Mouse (Mus musculus) midbrain, embryonic 13.5 days (tissue): ENCODE data around the gene Rlf. TPM values are rescaled to one million over a fixed set of nuclear protein-coding genes. Genes with fewer than 3 reads are reported as not detected.

Experiments used
- ATAC-seq: fragments of 200-750 bp; cut with Nextera tagmentation; 2 replicates; pipeline ENCODE4 v1.8.0; 2017; ENCODE audit warnings: mild to moderate bottlenecking, moderate TSS enrichment, moderate library complexity
- H3K27ac ChIP-seq: fragments of 300-500 bp; sonication (generic); 2 replicates; pipeline ENCODE4 v1.5.1; 2015; ENCODE audit warnings: inconsistent platforms, mild to moderate bottlenecking, moderate library complexity
- H3K27me3 ChIP-seq: fragments of 300-500 bp; sonication (generic); 2 replicates; pipeline ENCODE4 v1.6.1; 2015; ENCODE audit warnings: mild to moderate bottlenecking, inconsistent platforms
- H3K36me3 ChIP-seq: fragments of 300-500 bp; sonication (generic); 2 replicates; pipeline ENCODE4 v1.6.1; 2015; ENCODE audit warnings: mild to moderate bottlenecking, inconsistent platforms
- H3K4me1 ChIP-seq: fragments of 300-500 bp; sonication (generic); replicated peaks from 2 replicates; pipeline ENCODE4 v1.6.1; 2015; ENCODE audit warnings: inconsistent platforms
- H3K4me2 ChIP-seq: fragments of 300-500 bp; sonication (generic); replicated peaks from 2 replicates; pipeline ENCODE4 v1.6.1; 2015; ENCODE audit warnings: moderate library complexity, mild to moderate bottlenecking, inconsistent platforms
- H3K4me3 ChIP-seq: fragments of 300-500 bp; sonication (generic); replicated peaks from 2 replicates; pipeline ENCODE4 v1.5.1; 2015; ENCODE audit warnings: mild to moderate bottlenecking, inconsistent platforms
- H3K9ac ChIP-seq: fragments of 300-500 bp; sonication (generic); replicated peaks from 2 replicates; pipeline ENCODE4 v1.6.1; 2015; ENCODE audit warnings: mild to moderate bottlenecking, inconsistent platforms
- H3K9me3 ChIP-seq: fragments of 300-500 bp; sonication (generic); 2 replicates; pipeline ENCODE4 v1.6.1; 2016; ENCODE audit warnings: mild to moderate bottlenecking, inconsistent platforms
- WGBS: fragments of 180-500 bp; shearing (Covaris S2); methylation state at CpG from one replicate; pipeline ENCODE4 v1.1.7; 2015; 5-methylcytosine and 5-hydroxymethylcytosine counted together
- polyA plus RNA-seq: library from polyadenylated mRNA; unstranded; fragments of >200 nt; fragmentation: Nextera tagmentation; extraction: Ambion mirVana; gene quantifications from 2 replicates; pipeline ENCODE4 v1.2.1, GENCODE M21; 2015

Rlf gene
- polyA plus RNA-seq, 1 experiment from 2014 or later, result 35.6 TPM

DNA sequence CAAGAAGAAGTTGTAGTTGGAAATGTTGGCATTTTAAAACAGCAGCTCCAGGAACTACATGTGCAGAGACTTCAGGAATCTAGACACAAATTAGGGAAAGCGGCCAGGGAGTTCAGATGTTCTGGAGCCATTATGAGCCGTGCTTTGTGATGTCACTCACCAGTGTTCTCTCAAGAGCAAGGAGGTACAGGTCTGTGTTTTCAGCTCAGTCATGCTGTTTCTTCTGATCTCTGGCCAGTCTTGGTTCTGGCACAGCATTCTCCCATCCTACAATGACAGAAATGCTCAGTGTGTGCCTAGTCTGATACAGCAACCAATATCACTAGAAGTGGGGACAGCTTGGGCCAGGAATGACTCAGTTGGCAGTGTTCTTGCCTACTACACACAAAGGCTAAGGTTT is 105.8 kb downstream of the Rlf start, which contains the start of gene Tmco2:
TSS of gene Tmco2 (minus strand) at position 101 of the 400 bp plus-strand sequence.
- 83% methylated on average over 2 of the region's 2 CpGs for WGBS
- no peaks in the 10 kb centered on the region for H3K27me3 ChIP-seq
- no peaks in the 10 kb centered on the region for H3K9me3 ChIP-seq
- no peak within 1 kb of the TSS for H3K27ac ChIP-seq
- ATAC-seq, result no peak
- no peaks in the 10 kb centered on the region for H3K36me3 ChIP-seq
- no peak within 1 kb of the TSS for H3K4me3 ChIP-seq
- no peak within 1 kb of the TSS for H3K9ac ChIP-seq
- no peak within 1 kb of the TSS for H3K4me2 ChIP-seq
- H3K4me1 ChIP-seq, result no peaks in the 10 kb centered on the region

- Histone ChIP-seq H3K4me2 (no peak overlapping the region), H3K4me1 (no peaks in the 10 kb centered on the region), H3K27ac (no peak overlapping the region), H3K27me3 (0 out of 2 replicates have a peak, but pooled peaks cover 2% of the 10 kb centered on the region), H3K9ac (no peak overlapping the region), H3K9me3 (no peaks in the 10 kb centered on the region), H3K36me3 (no peaks in the 10 kb centered on the region), H3K4me3 (no peak overlapping the region)
- WGBS, result 86% methylated on average over 4 of the region's 4 CpGs
- no peak for ATAC-seq
Observed at GRCm38 (mm10) chr4:121103304-121103703, 111.6 kb downstream of the Rlf start.

GRCm38 (mm10) chr4:121097650-121098378 is 117.1 kb downstream of the Rlf start, which contains the start of gene Zmpste24:
TSS of gene Zmpste24 (minus strand) at chr4:121098241.
- under 1% methylated on average over 39 of the region's 39 CpGs for WGBS
- peak within 1 kb of the TSS; percentile 79 for H3K9ac ChIP-seq
- H3K27me3 ChIP-seq, result 0 out of 2 replicates have a peak, but pooled peaks cover 2% of the 10 kb centered on the region
- ATAC-seq, result peak; percentile 96
- no peaks in the 10 kb centered on the region for H3K9me3 ChIP-seq
- H3K4me3 ChIP-seq, result peak within 1 kb of the TSS; percentile 73
- H3K4me1 ChIP-seq, result peaks cover 13% of the 10 kb centered on the region
- peak within 1 kb of the TSS; percentile 83 for H3K4me2 ChIP-seq
- H3K27ac ChIP-seq, result peak within 1 kb of the TSS; percentile 57; the same call in 1 of the 2 replicates
- peaks cover 27% of the 10 kb centered on the region for H3K36me3 ChIP-seq

Other genes starting within 250 kb of the Rlf start
- 30.9 and 34.2 TPM in 2 replicates for gene Smap2, start 197.8 kb downstream of the Rlf start, polyA plus RNA-seq
- gene Col9a2, start 175.7 kb downstream of the Rlf start, polyA plus RNA-seq, result 6.1 and 8.3 TPM in 2 replicates
- 27.1 and 27.8 TPM in 2 replicates for gene Zmpste24, start 116.8 kb downstream of the Rlf start, polyA plus RNA-seq
- not detected in 2 replicates for gene Tmco2, start 105.9 kb downstream of the Rlf start, polyA plus RNA-seq
- gene Gm12888, start 109.8 kb upstream of the Rlf start, polyA plus RNA-seq, result not detected in 2 replicates
- gene Gm12886, start 208.0 kb upstream of the Rlf start, polyA plus RNA-seq, result not detected in 2 replicates